8 mouse cellular contexts compared by ENCODE assay signal in the genomic region with DNA sequence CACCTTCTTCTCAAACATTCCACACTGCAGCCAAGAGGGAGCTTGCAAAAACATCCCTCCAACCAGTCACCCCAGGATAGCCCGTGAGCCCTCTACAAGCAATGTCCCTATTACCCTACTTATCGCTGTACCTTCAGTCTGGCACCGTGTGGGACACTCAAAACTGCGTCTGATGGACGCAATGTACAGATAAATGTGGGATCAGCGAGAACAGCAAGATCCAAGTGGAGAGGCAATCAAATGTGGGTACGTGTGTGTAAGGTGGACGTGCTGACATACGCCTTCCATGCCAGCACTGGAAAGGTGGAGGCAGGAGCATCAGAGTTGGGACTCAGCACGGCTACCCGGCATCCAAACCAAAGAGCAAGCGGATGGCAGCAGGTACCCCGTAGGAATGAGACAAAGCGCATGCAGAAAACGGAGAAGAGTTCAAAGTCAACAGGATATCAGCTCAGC. TPM values are rescaled to one million over a fixed set of nuclear protein-coding genes. Genes with fewer than 3 reads are reported as not detected.
DNase-seq lines count a peak whose midpoint lies in the region; ATAC-seq and TF ChIP-seq lines count a peak whose summit lies in the region.

No protein-coding gene starts in this region.

- no peak for DNase-seq in lung, adult 2 months
- DNase-seq in lung, postnatal 36 days: no peak
- no peak for DNase-seq in embryonic facial prominence, embryonic 11.5 days (ENCODE audit: low spot score)
- DNase-seq in left cerebral cortex, postnatal 4 days: no peak
- no peak for DNase-seq in urinary bladder, postnatal 36 days (ENCODE audit: low spot score in 2 of 2)
- DNase-seq in right cerebral cortex, adult 2 months (ENCODE audit: low spot score in 2 of 2): no peak

- peaks cover 6% of the 10 kb centered on the region; the same call in 1 of the 2 replicates for H3K4me1 ChIP-seq in lung, adult 2 months (ENCODE audit: control insufficient read depth, insufficient read depth, low read length)
- no peaks in the 10 kb centered on the region; the same call in 1 of the 2 replicates for H3K4me1 ChIP-seq in embryonic facial prominence, embryonic 11.5 days (ENCODE audit: control insufficient read depth, insufficient read depth, low read length)
- H3K4me1 ChIP-seq in intestine, postnatal 0 days (replicated peaks; ENCODE audit: control insufficient read depth, insufficient read depth, low read length): no peaks in the 10 kb centered on the region; the same call in 1 of the 2 replicates
- peaks cover 14% of the 10 kb centered on the region for H3K4me1 ChIP-seq in neural tube, embryonic 14.5 days (ENCODE audit: control insufficient read depth, insufficient read depth, low read length)

- no peak for TF ChIP-seq CTCF in lung, adult 2 months (IDR thresholded peaks at IDR 0.05; ENCODE audit: insufficient read depth, low read length)
- no peak for TF ChIP-seq CTCF in intestine, postnatal 0 days (IDR thresholded peaks at IDR 0.05; ENCODE audit: low read depth)

- H3K9me3 ChIP-seq in embryonic facial prominence, embryonic 11.5 days (replicated peaks; ENCODE audit: control insufficient read depth, low read length): no peaks in the 10 kb centered on the region
- H3K9me3 ChIP-seq in intestine, postnatal 0 days (ENCODE audit: control insufficient read depth): no peaks in the 10 kb centered on the region
- H3K9me3 ChIP-seq in neural tube, embryonic 14.5 days (ENCODE audit: control insufficient read depth, low read length): no peaks in the 10 kb centered on the region

- peak overlapping the region; percentile 88 for H3K4me3 ChIP-seq in lung, adult 2 months (replicated peaks; ENCODE audit: extremely low read depth, low read depth, low read length)
- peak overlapping the region; percentile 75 for H3K4me3 ChIP-seq in embryonic facial prominence, embryonic 11.5 days (ENCODE audit: low read depth, low read length)
- peak overlapping the region; percentile 79 for H3K4me3 ChIP-seq in intestine, postnatal 0 days (ENCODE audit: low read depth, low read length)
- peak overlapping the region; percentile 81 for H3K4me3 ChIP-seq in neural tube, embryonic 14.5 days (ENCODE audit: low read depth, low read length)

- H3K27me3 ChIP-seq in embryonic facial prominence, embryonic 11.5 days (ENCODE audit: control insufficient read depth, insufficient read depth, low read length): no peaks in the 10 kb centered on the region
- no peaks in the 10 kb centered on the region for H3K27me3 ChIP-seq in intestine, postnatal 0 days (replicated peaks; ENCODE audit: control insufficient read depth, insufficient read depth, low read length)
- no peaks in the 10 kb centered on the region for H3K27me3 ChIP-seq in neural tube, embryonic 14.5 days (ENCODE audit: control insufficient read depth, insufficient read depth, low read length)

- ATAC-seq in embryonic facial prominence, embryonic 11.5 days (replicated peaks; ENCODE audit: insufficient number of reproducible peaks, low FRiP score, low TSS enrichment, low read depth): peak; percentile 53
- no peak; the same call in none of the 2 replicates for ATAC-seq in intestine, postnatal 0 days
- peak; percentile 30 for ATAC-seq in neural tube, embryonic 14.5 days (ENCODE audit: low read depth)

- intact Hi-C loops in left cerebral cortex, postnatal 4 days (cut with DNase I): no loop called here

- H3K27ac ChIP-seq in embryonic facial prominence, embryonic 11.5 days (replicated peaks; ENCODE audit: low read depth, low read length): no peak overlapping the region
- H3K27ac ChIP-seq in intestine, postnatal 0 days (ENCODE audit: low read depth, low read length): peak overlapping the region; percentile 96
- peak overlapping the region; percentile 97 for H3K27ac ChIP-seq in neural tube, embryonic 14.5 days (ENCODE audit: low read depth, low read length)

- no peak for TF ChIP-seq POLR2A in lung, adult 2 months (IDR thresholded peaks at IDR 0.05; ENCODE audit: borderline replicate concordance, extremely low read depth, low read depth, low read length)

- H3K36me3 ChIP-seq in embryonic facial prominence, embryonic 11.5 days (replicated peaks; ENCODE audit: control insufficient read depth, insufficient read depth, low read depth, low read length): no peaks in the 10 kb centered on the region
- H3K36me3 ChIP-seq in intestine, postnatal 0 days (ENCODE audit: control insufficient read depth, insufficient read depth): no peaks in the 10 kb centered on the region
- H3K36me3 ChIP-seq in neural tube, embryonic 14.5 days (ENCODE audit: control insufficient read depth, insufficient read depth, low read length): no peaks in the 10 kb centered on the region

- peak overlapping the region; percentile 79 for H3K9ac ChIP-seq in embryonic facial prominence, embryonic 11.5 days (replicated peaks; ENCODE audit: low read length)
- peak overlapping the region; percentile 94 for H3K9ac ChIP-seq in intestine, postnatal 0 days (ENCODE audit: low read depth, low read length)
- peak overlapping the region; percentile 75 for H3K9ac ChIP-seq in neural tube, embryonic 14.5 days (replicated peaks; ENCODE audit: low read depth, low read length)

- under 1% methylated on average over 15 of the region's 15 CpGs for WGBS in lung, adult 2 months
- 2% methylated on average over 15 of the region's 15 CpGs for WGBS in embryonic facial prominence, embryonic 11.5 days
- WGBS in intestine, postnatal 0 days: under 1% methylated on average over 15 of the region's 15 CpGs
- WGBS in neural tube, embryonic 14.5 days: 1% methylated on average over 15 of the region's 15 CpGs

- peak overlapping the region; percentile 84 for H3K4me2 ChIP-seq in embryonic facial prominence, embryonic 11.5 days (ENCODE audit: low read depth, low read length)
- H3K4me2 ChIP-seq in intestine, postnatal 0 days (replicated peaks; ENCODE audit: low read depth): peak overlapping the region; percentile 69
- peak overlapping the region; percentile 98 for H3K4me2 ChIP-seq in neural tube, embryonic 14.5 days (ENCODE audit: low read depth, low read length)

RNA-seq across cellular contexts. Expression of gene Dync1h1, which starts 10.4 kb away (rescaled TPM):
- polyA plus RNA-seq in lung, adult 2 months (2012; rRNA removed): 282 and 294 TPM in 2 replicates
- 52.8 and 66.7 TPM in 2 replicates for polyA plus RNA-seq in embryonic facial prominence, embryonic 11.5 days (2014; fragmentation: Nextera tagmentation; extraction: Ambion mirVana)
- polyA plus RNA-seq in intestine, postnatal 0 days (2015; fragmentation: Nextera tagmentation; extraction: Ambion mirVana): 19.7 and 21.8 TPM in 2 replicates
- 107 and 142 TPM in 2 replicates for polyA plus RNA-seq in neural tube, embryonic 14.5 days (2014; fragmentation: Nextera tagmentation; extraction: Ambion mirVana)
- 100 to 1,000 TPM; 351 to 363 TPM for total RNA-seq in left cerebral cortex, postnatal 4 days (2021)
